Mouse (Mus musculus) G1E (cell line): ENCODE results near the gene Iffo2. TPM values are rescaled to one million over a fixed set of nuclear protein-coding genes. Genes with fewer than 3 reads are reported as not detected.

Experiments used
- ATAC-seq: 2 replicates; pipeline ENCODE4 v1.8.0; 2016; ENCODE audit warnings: mild to moderate bottlenecking; ENCODE audit not compliant: insufficient number of reproducible peaks, poor library complexity, low FRiP score, severe bottlenecking; ENCODE audit errors: extremely low read depth
- DNase-seq: peaks from one replicate; pipeline ENCODE4 v3.0.0; 2012; ENCODE audit warnings: low spot score
- H3K27me3 ChIP-seq: 2 replicates; pipeline ENCODE4 v1.6.1; 2012; ENCODE audit warnings: mild to moderate bottlenecking, low read length, inconsistent platforms; ENCODE audit not compliant: insufficient read depth
- H3K36me3 ChIP-seq: replicated peaks from 2 replicates; pipeline ENCODE3; 2012; ENCODE audit warnings: mild to moderate bottlenecking, inconsistent platforms
- H3K4me1 ChIP-seq: 2 replicates; pipeline ENCODE4 v1.6.1; 2012; ENCODE audit warnings: low read depth, low read length, inconsistent platforms, mixed read lengths; ENCODE audit not compliant: insufficient read depth
- H3K4me3 ChIP-seq: 2 replicates; pipeline ENCODE4 v1.5.1; 2012; ENCODE audit warnings: low read depth, mild to moderate bottlenecking, inconsistent platforms, low read length, moderate library complexity, mixed read lengths
- H3K9me3 ChIP-seq: replicated peaks from 2 replicates; pipeline ENCODE4 v1.6.1; 2012; ENCODE audit warnings: inconsistent platforms
- CTCF ChIP-seq: IDR thresholded peaks from 2 replicates; pipeline ENCODE4 v1.5.1; 2012; ENCODE audit warnings: low read depth, low read length, inconsistent platforms, mixed read lengths
- GATA1 ChIP-seq: IDR thresholded peaks from 2 replicates; pipeline ENCODE4 v1.6.1; 2012; ENCODE audit warnings: borderline replicate concordance, low read length, inconsistent platforms, mixed read lengths
- GATA2 ChIP-seq: IDR thresholded peaks from 2 replicates; pipeline ENCODE4 v1.6.1; 2012; ENCODE audit warnings: low read depth, low read length, inconsistent platforms, borderline replicate concordance
- POLR2AphosphoS5 ChIP-seq: IDR thresholded peaks from 2 replicates; pipeline ENCODE4 v1.6.1; 2012; ENCODE audit warnings: low read depth, low read length, inconsistent platforms; ENCODE audit not compliant: insufficient replicate concordance
- TAL1 ChIP-seq: conservative IDR thresholded peaks from 2 replicates; pipeline ENCODE4 v1.6.1; 2012; ENCODE audit warnings: low read depth, low read length, inconsistent platforms, mixed read lengths
- polyA plus RNA-seq: library from polyadenylated mRNA; stranded (reverse); fragments of >175 nt; gene quantifications from 2 replicates; pipeline ENCODE4 v1.2.3, GENCODE M21; 2012
- total RNA-seq, 2 experiments: library from RNA; stranded (forward) in 1 of 2; stranded (reverse) in 1 of 2; fragments of 200-1000 nt in 1 of 2; fragments of >200 nt in 1 of 2; fragmentation: Nextera tagmentation in 1 of 2; gene quantifications; 2 replicates each; pipeline ENCODE4 v1.2.3; 2014 to 2017

Iffo2 gene
- total and polyA plus RNA-seq, 3 experiments: 0.20 to 0.38 TPM; not detected in 1

- ATAC-seq (no peak), DNase-seq (no peak)
- TF ChIP-seq GATA2 (no peak), GATA1 (no peak)
- no peaks in the 10 kb centered on the region for H3K9me3 ChIP-seq
- H3K36me3 ChIP-seq: peaks cover 35% of the 10 kb centered on the region
- H3K4me1 ChIP-seq: peaks cover 60% of the 10 kb centered on the region
- H3K4me3 ChIP-seq: peak overlapping the region; percentile 83; the same call in 1 of the 2 replicates
- H3K27me3 ChIP-seq: no peaks in the 10 kb centered on the region
Observed at GRCm38 (mm10) chr4:139624116-139624489, 93.8 kb downstream of the Iffo2 start.

GRCm38 (mm10) chr4:139624706-139625105 is 94.4 kb downstream of the Iffo2 start:
- DNase-seq (no peak), ATAC-seq (no peak)
- Histone ChIP-seq H3K4me3 (no peak overlapping the region; the same call in 1 of the 2 replicates), H3K9me3 (no peaks in the 10 kb centered on the region), H3K27me3 (no peaks in the 10 kb centered on the region), H3K4me1 (peaks cover 65% of the 10 kb centered on the region), H3K36me3 (peaks cover 41% of the 10 kb centered on the region)
- TF ChIP-seq GATA2 (no peak), POLR2AphosphoS5 (no peak), TAL1 (no peak), GATA1 (no peak), CTCF (no peak)

GRCm38 (mm10) chr4:139627361-139627760 is 97.0 kb downstream of the Iffo2 start:
- H3K36me3 ChIP-seq: peaks cover 57% of the 10 kb centered on the region
- H3K4me3 ChIP-seq: no peak overlapping the region
- ATAC-seq: no peak
- no peaks in the 10 kb centered on the region for H3K27me3 ChIP-seq
- DNase-seq: no peak
- H3K4me1 ChIP-seq: peaks cover 68% of the 10 kb centered on the region
- H3K9me3 ChIP-seq: no peaks in the 10 kb centered on the region
- TF ChIP-seq GATA2 (no peak), POLR2AphosphoS5 (no peak), GATA1 (no peak), CTCF (no peak), TAL1 (no peak)

GRCm38 (mm10) chr4:139630171-139630570 is 99.8 kb downstream of the Iffo2 start:
- no peak overlapping the region for H3K4me3 ChIP-seq
- ATAC-seq (no peak), DNase-seq (no peak)
- TF ChIP-seq GATA1: no peak
- no peak for TF ChIP-seq POLR2AphosphoS5
- no peak for TF ChIP-seq CTCF
- no peak for TF ChIP-seq TAL1
- no peaks in the 10 kb centered on the region for H3K27me3 ChIP-seq
- no peaks in the 10 kb centered on the region for H3K9me3 ChIP-seq
- H3K36me3 ChIP-seq: peaks cover 71% of the 10 kb centered on the region
- peaks cover 52% of the 10 kb centered on the region for H3K4me1 ChIP-seq

- no peak overlapping the region for H3K4me3 ChIP-seq
- peaks cover 72% of the 10 kb centered on the region for H3K36me3 ChIP-seq
Observed at GRCm38 (mm10) chr4:139631141-139631540, 100.8 kb downstream of the Iffo2 start.

GRCm38 (mm10) chr4:139631569-139632253 is 101.4 kb downstream of the Iffo2 start:
- no peak for ATAC-seq
- no peak for TF ChIP-seq GATA2
- no peak for TF ChIP-seq POLR2AphosphoS5
- Histone ChIP-seq H3K36me3 (peaks cover 74% of the 10 kb centered on the region), H3K4me1 (peaks cover 53% of the 10 kb centered on the region), H3K27me3 (no peaks in the 10 kb centered on the region), H3K9me3 (no peaks in the 10 kb centered on the region), H3K4me3 (no peak overlapping the region)
- DNase-seq: no peak

More at GRCm38 (mm10) chr4:139631141-139631540, 100.8 kb downstream of the Iffo2 start:
- no peaks in the 10 kb centered on the region for H3K27me3 ChIP-seq
- H3K9me3 ChIP-seq: no peaks in the 10 kb centered on the region
- peaks cover 50% of the 10 kb centered on the region for H3K4me1 ChIP-seq
- DNase-seq: no peak
- TF ChIP-seq CTCF: no peak
- TF ChIP-seq GATA1: no peak
- ATAC-seq: no peak

GRCm38 (mm10) chr4:139632254-139632580 is 101.9 kb downstream of the Iffo2 start:
- Histone ChIP-seq H3K36me3 (peaks cover 79% of the 10 kb centered on the region), H3K4me1 (peaks cover 56% of the 10 kb centered on the region), H3K27me3 (no peaks in the 10 kb centered on the region), H3K4me3 (no peak overlapping the region), H3K9me3 (no peaks in the 10 kb centered on the region)
- DNase-seq: no peak
- TF ChIP-seq GATA1 (no peak), CTCF (no peak), POLR2AphosphoS5 (no peak), TAL1 (no peak), GATA2 (no peak)
- ATAC-seq: no peak
